Mouse (Mus musculus) retina, adult 2 months (tissue): ENCODE measurements at regions not wholly inside any gene's neighbourhood (a gene's known extent, or its start where the extent isn't known, plus 50 kb on each side); places are given as distances from the start of the nearest gene placed in this dataset.
A peak's percentile ranks its signal among the peaks of the same experiment; 100 is the strongest.

Experiments
- DNase-seq: peaks from one replicate; pipeline ENCODE4 v3.0.0-alpha.2; 2012; ENCODE audit warnings: low read depth, low spot score

- DNase-seq = peak; percentile 15
These were observed 140.9 kb upstream of the Tmem164 start for GRCm38 (mm10) chrX:142540264-142540663.

GRCm38 (mm10) chrX:142552196-142552595 is 129.0 kb upstream of the Tmem164 start:
- no peak for DNase-seq

DNA sequence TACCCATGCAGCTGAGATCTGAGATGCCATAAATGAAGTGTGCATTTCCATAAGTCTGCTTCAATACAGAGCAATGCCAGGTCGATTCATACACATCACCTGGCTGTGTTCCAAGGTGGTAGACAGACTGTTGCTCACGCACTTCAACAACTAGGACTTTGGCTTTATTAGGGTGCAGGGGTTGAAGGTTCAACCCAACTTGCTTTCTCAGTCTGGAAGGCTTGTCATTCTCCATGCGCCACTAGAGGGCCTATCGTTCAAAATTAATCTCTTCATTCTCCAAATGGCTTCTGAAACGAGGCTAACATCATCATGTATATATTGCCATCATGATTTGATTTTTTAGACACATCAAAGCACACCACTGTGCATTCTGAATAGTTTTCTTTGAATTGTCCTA is 127.0 kb upstream of the Tmem164 start:
- no peak for DNase-seq

DNA sequence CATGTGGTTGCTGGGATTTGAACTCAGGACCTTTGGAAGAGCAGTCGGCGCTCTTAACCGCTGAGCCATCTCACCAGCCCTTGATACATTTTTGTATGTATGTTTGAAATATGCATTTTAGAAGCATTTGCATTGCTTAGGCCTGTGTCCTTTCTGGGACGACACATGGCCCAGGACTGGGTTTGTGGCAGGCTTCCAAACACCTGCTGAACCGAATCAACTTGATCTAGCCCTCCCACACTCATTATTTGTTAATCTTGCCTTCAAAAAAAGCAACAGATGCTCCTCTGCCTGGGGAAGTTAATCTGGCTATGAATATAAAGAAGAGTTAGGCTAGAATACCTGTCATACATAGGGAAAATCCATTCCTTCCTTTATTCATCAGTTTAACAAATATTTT is 123.7 kb upstream of the Tmem164 start:
- no peak for DNase-seq

- no peak for DNase-seq
These were observed 120.8 kb upstream of the Tmem164 start for GRCm38 (mm10) chrX:142560209-142560912.

DNA sequence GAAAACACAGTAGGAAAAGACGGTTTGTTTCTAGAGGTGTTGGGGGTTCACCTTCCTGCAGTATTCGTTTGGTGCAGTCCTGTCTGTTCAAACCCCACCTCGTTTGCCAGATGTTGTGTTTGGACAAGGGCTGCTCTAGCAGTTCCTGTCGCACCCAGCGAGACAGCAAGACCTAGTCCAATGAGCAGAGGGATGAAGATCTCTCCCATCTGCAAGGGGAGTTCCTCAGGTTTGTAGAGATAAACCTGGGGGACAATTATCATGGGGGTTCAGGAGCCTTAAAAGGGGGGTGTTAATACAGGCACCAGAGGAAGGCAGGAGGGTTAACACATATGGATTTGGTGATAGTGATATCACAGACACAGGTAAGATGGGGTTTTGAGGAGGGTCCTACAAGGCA is 119.4 kb upstream of the Tmem164 start:
- DNase-seq = no peak

GRCm38 (mm10) chrX:142564186-142564585 is 117.0 kb upstream of the Tmem164 start:
- no peak for DNase-seq

- DNase-seq = no peak
These were observed 109.4 kb upstream of the Tmem164 start for GRCm38 (mm10) chrX:142571772-142572171.

DNA sequence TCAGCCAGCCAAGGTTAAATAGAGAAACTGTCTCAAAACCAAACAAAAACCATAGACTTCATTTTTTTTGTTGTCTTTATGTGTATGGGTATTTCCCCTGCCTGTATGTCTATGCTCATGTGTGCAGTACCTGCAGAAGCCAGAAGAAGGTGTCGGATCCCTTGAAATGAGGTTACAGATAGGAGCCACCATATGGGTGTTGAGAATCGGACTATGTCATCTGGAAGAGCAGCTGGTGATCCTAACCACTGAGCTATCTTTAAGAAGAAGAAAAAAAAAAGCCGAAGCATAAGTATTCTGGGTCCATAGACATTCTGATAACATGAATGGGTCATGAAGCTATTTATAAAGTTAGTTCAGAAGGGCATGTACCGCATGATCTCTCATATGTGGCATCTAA is 107.2 kb upstream of the Tmem164 start:
- no peak for DNase-seq

GRCm38 (mm10) chrX:142574945-142575710 is 106.1 kb upstream of the Tmem164 start:
- no peak for DNase-seq

- DNase-seq = no peak
These were observed 105.1 kb upstream of the Tmem164 start for GRCm38 (mm10) chrX:142576127-142576526.

- no peak for DNase-seq
These were observed 103.6 kb upstream of the Tmem164 start for GRCm38 (mm10) chrX:142577449-142578081.

DNA sequence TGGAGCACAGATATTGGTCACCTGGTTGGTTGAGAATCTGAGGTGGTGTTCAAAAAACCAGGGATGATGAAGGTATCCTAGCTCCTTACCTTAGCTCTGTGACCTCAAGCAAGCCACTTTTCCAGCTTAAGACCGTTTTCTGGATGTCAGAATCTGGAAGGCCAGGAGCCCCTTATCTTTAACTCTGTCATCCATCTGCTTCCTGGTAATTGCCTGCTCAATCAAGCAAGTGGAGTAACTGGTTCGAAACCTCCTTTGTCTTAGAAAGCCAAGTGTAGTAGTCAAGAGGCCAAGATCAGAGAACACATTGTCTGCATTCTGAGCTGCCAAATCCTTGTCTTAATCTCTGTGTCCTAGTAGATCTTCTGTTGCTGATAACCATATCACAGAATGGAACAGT is 95.9 kb upstream of the Tmem164 start:
- no peak for DNase-seq

GRCm38 (mm10) chrX:142599377-142599776 is 81.8 kb upstream of the Tmem164 start:
- no peak for DNase-seq

DNA sequence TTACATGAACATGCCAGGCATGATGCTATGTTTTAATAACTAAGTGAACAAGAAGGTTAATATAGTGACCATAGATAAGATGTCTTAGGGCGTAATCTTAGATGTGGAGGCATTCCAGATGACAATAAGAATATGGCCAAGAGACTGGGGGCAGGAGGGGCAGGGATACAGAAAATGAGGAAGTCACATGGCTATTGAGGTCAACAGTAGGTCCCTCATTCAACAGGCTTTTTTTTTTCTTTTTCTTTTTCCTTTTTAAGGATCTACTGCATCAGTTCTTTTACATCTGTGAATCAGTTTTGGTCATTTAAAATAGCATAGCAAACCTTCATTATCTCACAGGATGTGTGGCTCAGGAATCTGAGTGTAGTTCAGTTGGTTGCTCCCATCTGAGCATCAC is 80.4 kb upstream of the Tmem164 start:
- DNase-seq = no peak

GRCm38 (mm10) chrX:142605088-142605487 is 76.1 kb upstream of the Tmem164 start:
- DNase-seq = no peak

DNA sequence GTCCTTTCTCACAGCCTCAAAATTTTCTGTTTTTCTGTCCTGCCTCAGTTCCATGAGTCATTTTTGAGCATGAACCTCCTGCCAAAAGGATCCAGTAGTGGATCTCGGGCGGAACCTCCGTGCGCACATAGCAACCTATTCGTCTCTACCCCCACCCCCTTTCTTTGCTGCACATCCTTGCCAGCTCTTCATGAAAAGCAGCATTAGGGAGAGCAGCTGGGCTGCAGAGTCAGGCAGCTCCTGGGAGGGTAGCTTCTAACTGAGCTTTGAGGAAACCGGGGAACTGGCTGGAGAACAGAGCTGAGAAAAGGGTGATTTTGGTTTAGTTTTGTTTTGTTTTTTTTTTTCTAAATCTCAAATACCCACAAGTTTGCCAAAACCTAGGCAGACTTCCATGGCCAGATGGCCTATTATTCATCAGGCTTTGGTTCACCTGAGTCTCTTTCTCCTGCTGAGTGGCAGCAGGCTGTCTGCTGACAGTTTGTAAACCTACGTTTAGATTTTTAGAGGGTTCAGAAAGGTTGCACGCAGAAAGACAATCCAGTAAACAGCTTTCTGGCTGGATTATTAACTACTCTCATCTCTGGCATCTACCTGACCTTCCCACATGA is 74.5 kb upstream of the Tmem164 start:
- DNase-seq = no peak

GRCm38 (mm10) chrX:142616189-142616872 is 64.9 kb upstream of the Tmem164 start:
- no peak for DNase-seq

GRCm38 (mm10) chrX:142618389-142618788 is 62.8 kb upstream of the Tmem164 start:
- no peak for DNase-seq

DNA sequence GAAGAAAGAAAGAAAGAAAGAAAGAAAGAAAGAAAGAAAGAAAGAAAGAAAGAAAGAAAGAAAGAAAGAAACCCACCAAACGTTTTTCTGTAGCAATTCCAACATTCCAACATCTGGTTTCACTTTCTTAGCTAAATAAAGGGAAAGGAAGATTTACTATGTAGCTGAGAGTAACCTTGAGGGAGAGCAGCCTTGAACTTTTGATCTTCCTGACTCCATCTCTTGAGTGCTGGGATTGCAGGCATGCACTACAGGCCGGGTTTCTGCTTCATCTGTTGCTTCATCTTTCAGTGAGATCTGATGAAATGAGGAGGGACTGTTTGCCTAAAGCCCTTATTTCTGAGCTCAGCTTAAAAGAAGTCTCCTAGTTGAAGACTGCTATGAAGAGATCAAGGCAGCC is 57.8 kb upstream of the Tmem164 start:
- DNase-seq = no peak

DNA sequence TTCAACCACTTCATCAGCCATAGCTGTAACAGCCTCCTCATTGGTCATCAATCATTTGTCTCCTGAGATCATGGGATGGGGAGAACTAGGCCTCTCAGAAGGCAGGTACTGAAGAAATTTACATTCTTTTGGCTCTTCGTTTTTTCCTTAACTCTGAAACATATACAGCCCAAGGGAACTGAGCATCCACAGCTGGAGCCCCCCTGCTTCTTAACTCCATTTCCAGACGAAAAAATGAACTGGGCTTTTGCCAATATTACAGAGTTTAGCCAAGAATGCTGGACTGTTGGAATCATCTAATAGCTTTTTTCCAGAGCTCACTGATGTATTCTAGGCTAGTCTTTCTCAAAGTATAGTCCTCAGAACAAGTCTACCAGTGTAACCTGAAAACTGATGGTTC is 57.3 kb upstream of the Tmem164 start:
- DNase-seq = no peak
